Mouse (Mus musculus) testis, adult 2 months (tissue): Measurements from ENCODE around the gene Polr2i.

ENCODE experiments used
- CTCF ChIP-seq: fragments of 200-500 bp; IDR thresholded peaks from 2 replicates; pipeline ENCODE4 v1.5.1; 2012; ENCODE audit warnings: low read depth, mild to moderate bottlenecking, inconsistent platforms, low read length, moderate library complexity; ENCODE audit not compliant: control insufficient read depth, insufficient read depth, insufficient replicate concordance
- POLR2A ChIP-seq: fragments of 200-500 bp; IDR thresholded peaks from 2 replicates; pipeline ENCODE4 v1.6.1; 2012; ENCODE audit warnings: low read depth, mild to moderate bottlenecking, inconsistent platforms, low read length, moderate library complexity; ENCODE audit not compliant: control insufficient read depth

DNA sequence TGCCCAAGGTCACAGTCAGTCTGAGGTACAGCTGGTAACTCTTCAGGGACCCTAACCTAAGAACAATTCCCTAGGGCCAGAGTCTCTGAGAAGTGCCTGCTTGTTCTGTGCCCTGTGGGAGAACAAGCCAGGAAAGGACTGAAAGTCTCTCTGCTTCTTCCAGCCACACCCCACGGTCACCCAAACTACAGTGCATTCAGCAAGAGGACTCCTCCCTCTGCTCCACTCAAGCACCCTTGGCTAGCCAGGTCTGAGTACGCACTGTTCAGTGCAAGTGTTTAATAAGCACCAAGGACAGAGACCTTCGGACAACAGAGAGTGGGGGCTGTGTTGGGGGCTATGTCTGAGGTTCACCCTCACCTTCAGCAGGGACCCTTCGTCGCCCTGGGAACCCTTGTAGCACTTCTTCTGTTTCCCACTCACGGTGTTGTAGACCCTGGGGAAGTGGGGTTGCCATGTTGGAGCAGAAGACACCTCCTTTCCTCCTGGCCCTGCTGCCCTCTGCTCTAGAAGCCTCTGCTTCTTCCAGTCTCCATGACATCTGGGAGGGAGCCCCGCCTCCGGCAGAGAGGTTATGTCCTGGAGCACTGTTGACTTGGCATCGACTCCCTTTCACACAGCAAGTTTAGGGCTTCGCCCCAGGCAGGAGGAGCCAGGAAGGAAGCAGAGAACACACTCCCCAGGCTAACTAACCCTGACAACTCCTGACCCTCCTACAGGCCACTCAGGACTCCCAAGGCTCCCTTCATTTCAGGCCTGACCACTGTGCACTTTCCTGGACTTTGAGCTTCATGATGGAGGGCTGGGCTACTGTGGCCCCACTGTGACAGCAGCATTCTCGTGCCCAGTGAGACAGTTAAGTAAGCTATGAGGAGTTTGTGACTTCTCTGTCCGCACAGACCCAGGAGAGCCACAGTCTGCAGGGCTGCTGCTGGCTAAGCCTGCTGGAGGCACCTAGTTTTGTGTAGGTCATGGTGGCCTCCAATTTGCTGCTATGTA is 20.5 kb downstream of the Polr2i start:
- no peak for TF ChIP-seq CTCF
- no peak for TF ChIP-seq POLR2A
